Mouse (Mus musculus) 416B (cell line): ENCODE data around the gene Ubox5.
A peak's percentile ranks its signal among the peaks of the same experiment; 100 is the strongest.

Experiments
- DNase-seq: peaks from one replicate; pipeline ENCODE4 v3.0.0; 2011; ENCODE audit warnings: low read depth

Gene Ubox5

GRCm38 (mm10) chr2:130634006-130634738 lies 4.3 kb upstream of the Ubox5 start:
- DNase-seq: no peak

- no peak for DNase-seq
Observed at GRCm38 (mm10) chr2:130632887-130633675, 3.2 kb upstream of the Ubox5 start.

GRCm38 (mm10) chr2:130632416-130632815 lies 2.6 kb upstream of the Ubox5 start:
- no peak for DNase-seq

DNA sequence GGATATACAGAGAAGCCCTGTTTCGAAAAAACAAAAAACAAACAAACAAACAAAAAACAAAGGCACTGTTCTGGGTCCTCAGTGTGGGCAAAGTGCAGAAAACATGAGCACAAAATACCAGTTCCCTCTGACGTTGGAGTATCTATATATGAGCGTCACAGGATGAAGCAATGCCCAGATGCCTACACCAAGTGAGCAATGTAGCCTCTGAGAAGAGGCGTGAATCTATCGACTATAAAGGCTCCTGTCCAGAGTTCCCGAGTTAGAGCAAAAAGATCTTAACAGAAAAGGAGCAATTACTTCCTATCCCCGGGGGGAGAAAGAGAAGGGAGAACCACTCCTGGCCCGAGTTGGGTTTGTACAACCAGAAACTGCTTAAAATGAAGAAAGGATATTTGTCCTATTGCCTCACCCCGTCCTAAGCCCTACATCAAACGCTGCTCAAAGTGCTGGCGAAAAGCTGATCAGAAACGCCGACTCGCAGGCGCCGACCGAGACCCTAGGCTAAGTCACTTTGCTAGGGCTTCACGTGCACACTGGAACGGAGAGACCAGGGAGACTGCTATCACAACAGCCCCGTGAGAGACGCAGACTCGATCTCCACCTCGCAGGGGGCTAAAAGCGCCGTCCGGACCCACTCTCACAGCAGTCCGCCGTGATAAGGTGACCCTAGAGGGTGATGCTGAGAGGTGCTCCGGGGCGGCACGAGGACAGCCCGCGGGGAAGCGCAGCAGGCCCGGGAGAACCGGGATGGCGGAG lies 579 bp downstream of the Ubox5 start:
- peak; percentile 60 for DNase-seq

DNA sequence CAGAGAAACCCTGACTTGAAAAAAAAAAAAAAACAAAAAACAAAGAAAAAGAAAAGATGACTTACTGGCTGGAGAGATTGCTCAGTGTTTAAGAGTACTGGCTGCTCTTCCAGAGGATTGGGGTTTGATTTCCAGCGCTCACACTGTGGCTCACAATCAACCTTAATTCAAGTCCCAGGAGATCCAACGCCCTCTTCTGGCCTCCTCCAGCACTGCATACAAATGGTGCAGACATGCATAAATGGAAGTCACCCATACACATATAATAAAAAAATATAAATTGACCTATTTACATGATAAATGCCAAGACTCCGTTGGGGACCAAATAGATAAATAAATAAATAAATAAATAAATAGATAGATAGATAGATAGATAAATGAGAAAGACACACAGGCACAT lies 1.4 kb downstream of the Ubox5 start:
- peak; percentile 54 for DNase-seq

GRCm38 (mm10) chr2:130618972-130619371 lies 10.9 kb downstream of the Ubox5 start:
- no peak for DNase-seq

GRCm38 (mm10) chr2:130613091-130613490 lies 16.7 kb downstream of the Ubox5 start:
- peak; percentile 46 for DNase-seq

DNA sequence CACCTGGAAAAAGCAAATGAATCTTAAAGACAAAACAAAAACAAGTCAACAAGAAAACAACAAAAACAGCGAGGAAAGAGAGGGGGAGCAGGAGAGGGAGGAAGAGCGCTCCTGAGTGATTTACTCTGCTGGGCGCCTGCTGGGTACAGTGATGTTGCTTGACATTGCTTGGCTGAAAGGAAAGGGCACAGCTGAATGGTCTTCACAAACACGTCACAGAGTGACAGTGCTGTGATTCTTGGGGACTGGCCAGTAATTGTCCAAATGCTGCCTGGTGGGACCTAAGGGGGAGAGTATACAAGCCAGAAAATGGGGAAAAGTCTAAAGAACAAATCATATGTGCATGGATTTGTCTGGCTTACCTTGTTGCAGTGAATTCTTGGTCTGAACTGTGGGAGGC lies 27.6 kb downstream of the Ubox5 start:
- no peak for DNase-seq

- DNase-seq: no peak
Observed at GRCm38 (mm10) chr2:130598399-130598798, 31.4 kb downstream of the Ubox5 start.

- peak; percentile 84 for DNase-seq
Observed at GRCm38 (mm10) chr2:130597601-130598010, 32.2 kb downstream of the Ubox5 start.

GRCm38 (mm10) chr2:130595596-130595995 lies 34.2 kb downstream of the Ubox5 start:
- no peak for DNase-seq

DNA sequence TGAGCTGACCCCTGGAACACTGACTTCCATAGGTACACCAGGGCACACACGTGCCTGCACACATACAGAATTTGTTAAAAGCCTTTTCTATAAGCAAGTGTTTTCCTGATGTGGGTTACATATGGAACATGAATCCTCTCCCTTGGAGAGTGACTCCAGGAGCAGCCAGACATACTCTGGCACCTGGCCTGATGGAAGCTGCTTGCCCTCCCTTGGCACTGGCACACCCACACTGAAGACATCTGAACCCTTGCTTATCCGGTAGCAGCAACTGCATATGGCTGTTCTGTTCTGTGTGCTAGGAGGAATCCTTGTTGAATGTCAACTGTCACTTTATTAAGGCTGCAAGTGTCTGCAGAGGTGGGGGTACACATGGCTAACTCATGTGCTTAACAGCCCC lies 38.8 kb downstream of the Ubox5 start:
- DNase-seq: no peak

DNA sequence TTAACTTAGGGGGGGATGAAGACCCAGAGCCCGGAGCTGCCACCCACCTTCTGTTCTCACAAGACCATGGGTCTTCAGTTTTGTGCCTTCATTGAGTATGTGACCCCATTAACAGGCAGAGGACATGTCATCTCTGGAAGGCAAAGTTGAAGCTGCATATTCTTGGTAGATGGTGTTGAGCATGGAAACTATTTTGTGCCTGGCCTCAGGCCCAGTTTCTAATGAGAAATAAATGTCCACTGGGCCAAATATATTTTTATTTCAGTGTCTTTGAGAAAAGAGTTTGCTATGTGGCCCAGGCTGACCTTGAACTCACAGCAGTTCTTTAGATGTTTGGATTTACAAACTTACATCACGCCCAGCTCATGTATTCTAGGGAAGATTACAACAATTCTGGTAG lies 40.1 kb downstream of the Ubox5 start:
- DNase-seq: no peak

DNA sequence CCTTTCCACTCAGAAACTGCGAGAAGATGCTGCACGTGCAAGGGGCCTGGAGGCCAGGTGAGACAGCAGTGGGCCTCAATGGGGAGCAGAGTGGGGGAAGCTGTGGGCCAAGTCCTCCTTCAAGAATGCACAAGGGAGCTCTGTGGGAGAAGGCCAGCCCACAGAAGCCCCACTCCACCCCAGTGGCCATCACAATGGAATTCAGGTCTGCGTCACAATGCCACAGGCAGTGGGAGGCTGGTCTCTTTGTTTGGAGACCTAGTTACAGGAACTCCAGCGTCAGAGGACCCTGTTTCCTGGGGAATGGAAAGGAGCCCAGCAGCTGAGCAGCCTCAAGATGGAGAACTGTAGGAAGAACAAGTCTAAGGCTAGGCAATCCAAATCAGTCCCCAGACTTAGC lies 40.7 kb downstream of the Ubox5 start:
- no peak for DNase-seq

- DNase-seq: no peak
Observed at GRCm38 (mm10) chr2:130588373-130588772, 41.5 kb downstream of the Ubox5 start.

DNA sequence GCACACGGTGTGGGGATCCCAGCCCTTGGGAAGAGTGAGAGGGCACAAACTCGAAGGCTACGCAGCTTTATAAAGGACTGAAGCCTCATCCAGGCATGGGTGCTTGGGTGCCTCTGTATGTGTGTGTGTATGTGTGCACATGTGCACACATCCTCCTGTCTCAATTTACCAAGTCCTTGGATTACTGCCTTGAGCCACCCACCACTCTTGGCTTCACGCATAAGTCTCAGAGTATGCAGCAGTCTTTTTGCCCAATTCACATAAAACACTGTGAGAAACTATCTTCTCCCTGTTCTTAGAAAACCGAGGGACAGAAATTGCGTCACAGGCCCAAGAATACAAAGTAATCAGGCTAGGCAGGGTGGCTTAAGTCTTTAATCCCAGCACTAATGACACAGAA lies 43.8 kb downstream of the Ubox5 start:
- DNase-seq: no peak

- DNase-seq: peak; percentile 49
Observed at GRCm38 (mm10) chr2:130583902-130584560, 45.8 kb downstream of the Ubox5 start.

- no peak for DNase-seq
Observed at GRCm38 (mm10) chr2:130582552-130582951, 47.3 kb downstream of the Ubox5 start, which contains the start of gene Avp. Gene Avp (minus strand): TSS chr2:130582554.

DNA sequence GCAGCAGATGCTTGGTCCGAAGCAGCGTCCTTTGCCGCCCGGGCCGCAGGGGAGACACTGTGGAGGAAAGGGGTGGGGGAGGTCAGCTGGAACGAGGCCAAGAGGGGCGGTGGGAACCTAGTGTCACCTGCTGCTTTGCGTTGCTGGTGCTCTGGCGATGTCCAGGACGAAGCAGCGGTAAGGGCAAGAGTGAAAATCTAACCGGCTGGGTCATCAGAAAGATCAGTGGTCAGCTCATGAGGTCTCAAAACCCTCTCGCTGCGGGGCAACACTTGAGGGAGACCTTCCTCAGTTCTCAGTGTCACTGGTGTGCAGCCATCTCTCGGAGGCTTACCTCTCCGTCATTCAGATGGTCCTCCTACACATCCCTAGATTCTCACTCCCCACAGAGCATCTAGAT lies 48.6 kb downstream of the Ubox5 start:
- no peak for DNase-seq

GRCm38 (mm10) chr2:130579791-130580190 lies 50.0 kb downstream of the Ubox5 start:
- DNase-seq: peak; percentile 14

DNA sequence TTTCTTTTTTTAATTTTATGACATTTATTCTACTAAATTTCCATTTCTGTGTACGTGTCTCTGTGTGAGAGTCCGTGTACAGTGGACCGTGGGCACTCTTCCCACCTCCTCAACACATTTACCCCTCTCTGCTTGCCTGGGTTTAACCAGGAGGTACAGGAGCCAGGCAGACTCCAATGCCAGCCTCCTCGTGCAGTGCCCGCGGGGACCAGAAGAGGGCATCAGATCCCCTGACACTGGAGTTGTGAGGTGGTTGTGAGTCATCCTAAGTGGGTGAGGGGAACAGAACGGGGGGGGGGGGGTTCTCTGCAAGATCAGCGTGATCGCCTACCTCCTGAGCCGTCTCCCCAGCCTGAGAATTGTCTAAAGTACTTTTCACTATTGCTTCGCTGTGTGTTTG lies 51.7 kb downstream of the Ubox5 start:
- peak; percentile 84 for DNase-seq

DNA sequence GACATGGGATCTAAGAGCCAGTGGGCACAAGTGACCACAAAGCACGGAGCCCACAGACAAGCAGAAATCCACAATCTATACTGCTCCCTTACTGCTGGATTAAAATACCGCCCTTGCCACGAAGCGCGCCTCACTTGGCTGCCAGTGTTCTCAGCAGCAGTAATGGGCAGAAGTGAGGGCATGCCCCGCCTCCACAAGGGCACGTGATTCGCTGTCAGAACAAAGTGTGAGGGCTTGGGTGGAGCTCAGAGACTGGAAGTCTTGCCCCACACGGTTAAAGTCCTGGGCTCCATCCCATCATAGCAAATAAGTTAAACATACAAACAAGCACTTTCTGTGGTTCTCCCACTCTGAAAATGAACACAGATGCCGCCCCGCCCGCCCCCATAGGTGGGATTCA lies 52.2 kb downstream of the Ubox5 start:
- DNase-seq: peak; percentile 90
